Mouse (Mus musculus) CH12.LX (cell line): ENCODE results near the gene Mmp14.

ENCODE experiments used
- CHD2 ChIP-seq: IDR thresholded peaks from 2 replicates; pipeline ENCODE4 v1.6.1; 2011; ENCODE audit warnings: low read length, improper control_type of control experiment
- CTCF ChIP-seq, 2 experiments: IDR thresholded peaks in 1 of 2; conservative IDR thresholded peaks in 1 of 2; 2 replicates each; pipeline ENCODE4 v1.5.1; 2011 to 2012; ENCODE audit warnings: low read depth in 2 of 2, low read length in 2 of 2, improper control_type of control experiment in 1 of 2, inconsistent platforms in 1 of 2, mild to moderate bottlenecking in 1 of 2, moderate library complexity in 1 of 2
- HCFC1 ChIP-seq: IDR thresholded peaks from 2 replicates; pipeline ENCODE4 v1.6.1; 2012; ENCODE audit warnings: low read depth, mild to moderate bottlenecking, inconsistent platforms, low read length, improper control_type of control experiment
- IRF4 ChIP-seq: IDR thresholded peaks from 2 replicates; pipeline ENCODE4 v1.6.1; 2014; ENCODE audit warnings: low read depth, mild to moderate bottlenecking, inconsistent platforms, low read length, improper control_type of control experiment
- POLR2A ChIP-seq: IDR thresholded peaks from 2 replicates; pipeline ENCODE4 v1.6.1; 2011; ENCODE audit warnings: low read depth, mild to moderate bottlenecking, improper control_type of control experiment, low read length
- ZC3H11A ChIP-seq: IDR thresholded peaks from 2 replicates; pipeline ENCODE4 v1.6.1; 2012; ENCODE audit warnings: low read depth, mild to moderate bottlenecking, inconsistent platforms, low read length, improper control_type of control experiment

- TF ChIP-seq ZC3H11A, result no peak
- no peak for TF ChIP-seq CTCF (conservative IDR thresholded peaks at IDR 0.05 in 1 of 2, IDR thresholded peaks at IDR 0.05 in 1 of 2; ENCODE audit: low read depth in 2 of 2, low read length in 2 of 2)
- no peak for TF ChIP-seq POLR2A
- no peak for TF ChIP-seq CHD2
- TF ChIP-seq IRF4, result no peak
- no peak; the same call in 1 of the 2 replicates for TF ChIP-seq HCFC1
Measured at GRCm38 (mm10) chr14:54398528-54398916, 32.9 kb upstream of the Mmp14 start.
